9 mouse cellular contexts compared by ENCODE assay signal in genomic region chr8:57503641-57504040, GRCm38 (mm10). TPM values are rescaled to one million over a fixed set of nuclear protein-coding genes. Genes with fewer than 3 reads are reported as not detected.
DNase-seq lines count a peak whose midpoint lies in the region; ATAC-seq and TF ChIP-seq lines count a peak whose summit lies in the region.
"Had no signal": no experiment of that assay in that cellular context is flagged by ENCODE, and none has a peak within 500 bp of the region (broad histone marks: within the 10 kb centered on the region; RNA-seq: fewer than 3 reads in every experiment).

No protein-coding gene starts in this region.

- no peak for TF ChIP-seq POLR2A in heart, adult 2 months (IDR thresholded peaks at IDR 0.05; ENCODE audit: insufficient read depth, low read depth, low read length)
- TF ChIP-seq POLR2A in testis, adult 2 months (IDR thresholded peaks at IDR 0.05; ENCODE audit: control insufficient read depth, low read depth, low read length): no peak

- peak; percentile 36 to 75 for DNase-seq in heart, adult 2 months
- peak; percentile 82 for DNase-seq in R1 (ENCODE audit: low read depth, low spot score)
- peak; percentile 70 to 77 for DNase-seq in cerebellum, postnatal 36 days
- peak; percentile 60 to 66 for DNase-seq in heart, postnatal 10 days
- peak; percentile 25 to 28 for DNase-seq in left cerebral cortex, postnatal 36 days (ENCODE audit: low spot score in 2 of 2)

- intact Hi-C loops in heart, adult 2 months (cut with DNase I): loop anchor here (2.0 to 10.0 kb wide), 2 partner anchors 15 to 949 kb away; partner anchors contain the start of genes Cep44 and Fbxo8
- intact Hi-C loops in heart, postnatal 10 days (cut with DNase I): no loop called here
- intact Hi-C loops in left cerebral cortex, postnatal 36 days (cut with DNase I): loop anchor here (2.0 kb wide), 1 partner anchor 75 kb away; no protein-coding TSS in a partner anchor

- peak; percentile 77 for TF ChIP-seq CTCF in heart, adult 2 months (IDR thresholded peaks at IDR 0.05)
- peak; percentile 79; the same call in 1 of the 2 replicates for TF ChIP-seq CTCF in testis, adult 2 months (IDR thresholded peaks at IDR 0.05; ENCODE audit: control insufficient read depth, insufficient read depth, insufficient replicate concordance, low read depth, low read length)

- no peak overlapping the region for H3K4me3 ChIP-seq in heart, adult 2 months
- H3K4me3 ChIP-seq in heart, embryonic 12.5 days: no peak overlapping the region
- no peak overlapping the region for H3K4me3 ChIP-seq in testis, adult 2 months (ENCODE audit: control insufficient read depth, low read depth, low read length)
- H3K4me3 ChIP-seq: stomach, embryonic 15.5 days had no signal

- no peaks in the 10 kb centered on the region for H3K36me3 ChIP-seq in heart, adult 2 months (ENCODE audit: control insufficient read depth, insufficient read depth, low read length)
- H3K36me3 ChIP-seq in heart, embryonic 12.5 days: peaks cover 6% of the 10 kb centered on the region
- no peaks in the 10 kb centered on the region for H3K36me3 ChIP-seq in testis, adult 2 months (ENCODE audit: control insufficient read depth, insufficient read depth, low read length)
- H3K36me3 ChIP-seq: stomach, embryonic 15.5 days had no signal

- H3K4me1 ChIP-seq in heart, adult 2 months (ENCODE audit: control insufficient read depth, insufficient read depth, low read length): peaks cover 2% of the 10 kb centered on the region
- H3K4me1 ChIP-seq in heart, embryonic 12.5 days (replicated peaks): peaks cover 7% of the 10 kb centered on the region; the same call in 1 of the 2 replicates
- H3K4me1 ChIP-seq in testis, adult 2 months (ENCODE audit: control insufficient read depth, insufficient read depth, low read length): peaks cover 5% of the 10 kb centered on the region
- H3K4me1 ChIP-seq: stomach, embryonic 15.5 days had no signal

- TF ChIP-seq EP300 in heart, adult 2 months (IDR thresholded peaks at IDR 0.05; ENCODE audit: insufficient read depth, low read depth, low read length): no peak

- no peak overlapping the region for H3K27ac ChIP-seq in heart, adult 2 months
- H3K27ac ChIP-seq in heart, embryonic 12.5 days (ENCODE audit: poor library complexity, severe bottlenecking): no peak overlapping the region
- no peak overlapping the region for H3K27ac ChIP-seq in testis, adult 2 months (ENCODE audit: control insufficient read depth, insufficient read depth, low read depth, low read length)
- H3K27ac ChIP-seq: stomach, embryonic 15.5 days had no signal

- 57% methylated on average over 5 of the region's 5 CpGs for WGBS in heart, adult 2 months
- 52% methylated on average over 5 of the region's 5 CpGs for WGBS in heart, embryonic 12.5 days

- peaks cover 3% of the 10 kb centered on the region; the same call in 1 of the 2 replicates for H3K9me3 ChIP-seq in heart, embryonic 12.5 days (replicated peaks)
- H3K9me3 ChIP-seq: stomach, embryonic 15.5 days had no signal

- no peak overlapping the region for H3K4me2 ChIP-seq in heart, embryonic 12.5 days
- H3K4me2 ChIP-seq: stomach, embryonic 15.5 days had no signal

- H3K79me2 ChIP-seq in heart, adult 2 months (replicated peaks; ENCODE audit: control insufficient read depth, insufficient read depth, low read length): no peaks in the 10 kb centered on the region

- H3K27me3 ChIP-seq in heart, adult 2 months (ENCODE audit: control insufficient read depth, insufficient read depth, low read length): no peaks in the 10 kb centered on the region
- H3K27me3 ChIP-seq in heart, embryonic 12.5 days (replicated peaks): no peaks in the 10 kb centered on the region
- no peaks in the 10 kb centered on the region for H3K27me3 ChIP-seq in testis, adult 2 months (ENCODE audit: control insufficient read depth, insufficient read depth, low read length)
- H3K27me3 ChIP-seq: stomach, embryonic 15.5 days had no signal

- H3K9ac ChIP-seq in heart, adult 2 months (ENCODE audit: low read depth, low read length): no peak overlapping the region
- no peak overlapping the region for H3K9ac ChIP-seq in heart, embryonic 12.5 days
- H3K9ac ChIP-seq: stomach, embryonic 15.5 days had no signal

- ATAC-seq in heart, embryonic 12.5 days (ENCODE audit: insufficient number of reproducible peaks, low FRiP score): no peak
- ATAC-seq in monocyte, adult 5-6 weeks (replicated peaks; ENCODE audit: insufficient number of reproducible peaks, low FRiP score, low TSS enrichment, poor library complexity, severe bottlenecking): peak; percentile 80

RNA-seq across cellular contexts. Expression of gene Hmgb2, which starts 8.1 kb away (rescaled TPM):
- total RNA-seq in heart, adult 2 months (2021): 1 to 10 TPM; 9.1 to 9.2 TPM
- polyA plus RNA-seq in heart, adult 2 months (2012; rRNA removed): 1.1 and 1.7 TPM in 2 replicates
- polyA plus RNA-seq in heart, embryonic 12.5 days (2016; fragmentation: Nextera tagmentation; extraction: Ambion mirVana): 346 and 354 TPM in 2 replicates
- total RNA-seq in heart, postnatal 10 days (2021): 10 to 100 TPM; 66.0 to 67.2 TPM
- 1 to 10 TPM; 4.3 to 6.7 TPM for total RNA-seq in left cerebral cortex, postnatal 36 days (2021)
- 134 to 175 TPM (median 154 TPM) in 3 replicates for total RNA-seq in monocyte, adult 5-6 weeks (2017)
- 16.3 and 22.0 TPM in 2 replicates for polyA plus RNA-seq in testis, adult 2 months (2012; rRNA removed)

RNA-seq across cellular contexts. Expression of gene Sap30, which starts 16.0 kb away (rescaled TPM):
- 10 to 100 TPM; 11.6 to 13.8 TPM for total RNA-seq in heart, adult 2 months (2021)
- polyA plus RNA-seq in heart, adult 2 months (2012; rRNA removed): 5.1 and 6.9 TPM in 2 replicates
- 61.0 and 66.5 TPM in 2 replicates for polyA plus RNA-seq in heart, embryonic 12.5 days (2016; fragmentation: Nextera tagmentation; extraction: Ambion mirVana)
- total RNA-seq in heart, postnatal 10 days (2021): 10 to 100 TPM; 17.8 to 21.1 TPM
- 10 to 100 TPM in 1 of 2 experiments, 1 to 10 TPM in 1; 8.9 to 12.0 TPM for total RNA-seq in left cerebral cortex, postnatal 36 days (2021)
- 66.6 to 145 TPM (median 139 TPM) in 3 replicates for total RNA-seq in monocyte, adult 5-6 weeks (2017)
- polyA plus RNA-seq in testis, adult 2 months (2012; rRNA removed): 10.5 and 12.9 TPM in 2 replicates

RNA-seq across cellular contexts. Expression of gene Scrg1, which starts 47.9 kb away (rescaled TPM):
- total RNA-seq in heart, adult 2 months (2021): not detected
- polyA plus RNA-seq in heart, adult 2 months (2012; rRNA removed): 0.29 TPM in 1 of 2 replicates, not detected in the other
- polyA plus RNA-seq in heart, embryonic 12.5 days (2016; fragmentation: Nextera tagmentation; extraction: Ambion mirVana): 0.58 and 1.6 TPM in 2 replicates
- not detected for total RNA-seq in heart, postnatal 10 days (2021)
- total RNA-seq in left cerebral cortex, postnatal 36 days (2021): 10 to 100 TPM; 44.0 to 48.8 TPM
- not detected in 3 replicates for total RNA-seq in monocyte, adult 5-6 weeks (2017)
- not detected in 2 replicates for polyA plus RNA-seq in testis, adult 2 months (2012; rRNA removed)

Comparison
In these comparisons a context has a peak if more than half of its experiments do, and no peak if none do; other contexts are left out.
1. RNA of gene Hmgb2, which starts 8.1 kb away (total RNA-seq): 134 to 175 TPM in monocyte, adult 5-6 weeks and 66.0 to 67.2 TPM in heart, postnatal 10 days; 9.1 to 9.2 TPM in heart, adult 2 months and 4.3 to 6.7 TPM in left cerebral cortex, postnatal 36 days; every median in the first group is over 4 times any median in the second.
2. DNase-seq: peak in every context shown above with its lines; median percentile 82 in R1; 74 in cerebellum, postnatal 36 days; 63 in heart, postnatal 10 days; 56 in heart, adult 2 months; 26 in left cerebral cortex, postnatal 36 days.
3. RNA of gene Scrg1, which starts 47.9 kb away (total RNA-seq): 44.0 to 48.8 TPM in left cerebral cortex, postnatal 36 days; not detected in heart, postnatal 10 days, not detected in heart, adult 2 months and not detected in monocyte, adult 5-6 weeks; every median in the first group is over 10 times any median in the second.